Mouse (Mus musculus): ENCODE data around the gene Rpn1.
A peak's percentile ranks its signal among the peaks of the same experiment; 100 is the strongest.

Rpn1 gene

DNA sequence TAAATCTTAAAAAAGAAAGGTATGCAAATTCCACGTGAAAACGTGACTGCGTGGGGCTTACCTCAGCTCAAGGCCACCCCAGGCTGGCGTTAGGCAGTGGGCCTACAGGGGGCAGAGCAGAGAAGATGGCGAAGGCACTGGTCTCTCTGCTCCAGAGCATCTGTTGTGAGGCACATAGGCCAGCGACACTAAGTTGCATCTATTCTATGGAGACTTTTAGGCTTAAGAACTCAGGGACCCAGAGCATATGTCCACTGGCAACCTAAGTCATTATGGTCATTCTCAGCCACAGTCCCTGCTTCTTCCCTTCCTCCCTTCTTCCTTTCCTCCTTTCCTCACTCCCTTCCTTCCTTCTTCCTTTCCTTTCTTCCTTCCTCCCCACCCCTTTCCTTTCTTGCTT is 48.8 kb downstream of the Rpn1 start:
- peaks cover 55% of the 10 kb centered on the region for H3K27me3 ChIP-seq (ENCODE audit: insufficient read depth, low read length)
- TF ChIP-seq NANOG (IDR thresholded peaks at IDR 0.05; ENCODE audit: borderline replicate concordance, low read length) (no peak), CTCF (conservative IDR thresholded peaks at IDR 0.05; ENCODE audit: low read length) (0 out of 2 replicates have a peak, but pooled peaks have one; percentile 7)
- H3K36me3 ChIP-seq (ENCODE audit: insufficient read depth, low read length): no peaks in the 10 kb centered on the region
- H3K4me1 ChIP-seq (replicated peaks; ENCODE audit: low read depth, low read length): peaks cover 19% of the 10 kb centered on the region
- no peak overlapping the region for H3K4me3 ChIP-seq (replicated peaks; ENCODE audit: low read length)
- no peaks in the 10 kb centered on the region for H3K9me3 ChIP-seq (ENCODE audit: low read length)

DNA sequence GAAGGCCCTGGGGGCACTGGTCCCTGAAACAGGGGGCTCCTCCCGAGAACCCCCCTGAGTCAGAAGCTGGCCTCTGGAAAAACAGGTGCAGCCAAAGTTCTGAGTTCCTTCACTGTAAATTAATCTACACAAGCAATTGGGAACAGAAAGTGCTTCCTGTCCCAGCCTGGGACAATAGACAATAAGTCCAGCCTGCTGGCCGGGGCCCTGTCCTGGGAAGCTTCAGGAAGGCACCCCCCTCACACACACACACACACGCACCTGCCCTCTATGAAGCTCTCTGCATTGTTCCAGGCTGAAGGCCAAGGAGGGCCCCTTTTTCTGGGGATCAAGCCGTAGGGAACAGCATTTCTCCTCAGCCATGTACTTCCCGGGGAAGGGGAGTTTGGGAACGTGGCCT is 49.6 kb downstream of the Rpn1 start:
- H3K4me1 ChIP-seq (replicated peaks; ENCODE audit: low read depth, low read length): peaks cover 25% of the 10 kb centered on the region
- TF ChIP-seq NANOG (IDR thresholded peaks at IDR 0.05; ENCODE audit: borderline replicate concordance, low read length): no peak
- no peak for TF ChIP-seq CTCF (conservative IDR thresholded peaks at IDR 0.05; ENCODE audit: low read length)
- TF ChIP-seq POU5F1 (IDR thresholded peaks at IDR 0.05; ENCODE audit: borderline replicate concordance, low read length): no peak
- H3K27me3 ChIP-seq (ENCODE audit: insufficient read depth, low read length): peaks cover 61% of the 10 kb centered on the region
- no peaks in the 10 kb centered on the region for H3K9me3 ChIP-seq (ENCODE audit: low read length)
- H3K4me3 ChIP-seq (replicated peaks; ENCODE audit: low read length): no peak overlapping the region
- H3K36me3 ChIP-seq (ENCODE audit: insufficient read depth, low read length): no peaks in the 10 kb centered on the region

DNA sequence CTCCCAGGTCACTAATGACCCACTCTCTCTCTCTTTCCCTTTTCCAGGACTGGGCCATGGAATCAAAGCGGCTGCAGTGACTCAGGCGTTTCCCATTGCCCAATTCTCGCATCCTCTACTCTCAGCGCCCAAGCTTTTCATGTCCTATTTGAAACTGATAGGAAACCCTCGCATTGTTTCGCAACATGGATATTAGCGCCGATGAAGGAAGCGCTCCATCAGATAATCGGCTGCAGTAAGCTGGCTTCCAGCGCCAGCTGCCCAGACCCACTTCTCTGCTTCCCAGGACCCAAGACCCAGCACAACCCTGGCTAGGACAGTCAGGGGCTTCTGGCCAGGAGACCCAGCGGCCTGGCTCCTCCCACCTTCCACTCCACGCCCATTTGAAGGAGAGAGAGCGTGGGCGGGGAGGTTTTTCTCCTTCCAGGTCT is 51.9 kb downstream of the Rpn1 start:
- H3K4me1 ChIP-seq (replicated peaks; ENCODE audit: low read depth, low read length): peaks cover 40% of the 10 kb centered on the region
- H3K9me3 ChIP-seq (ENCODE audit: low read length): no peaks in the 10 kb centered on the region
- H3K4me3 ChIP-seq (replicated peaks; ENCODE audit: low read length): peak overlapping the region; percentile 51
- H3K36me3 ChIP-seq (ENCODE audit: insufficient read depth, low read length): no peaks in the 10 kb centered on the region
- no peak for TF ChIP-seq NANOG (IDR thresholded peaks at IDR 0.05; ENCODE audit: borderline replicate concordance, low read length)
- no peak for TF ChIP-seq CTCF (conservative IDR thresholded peaks at IDR 0.05; ENCODE audit: low read length)
- TF ChIP-seq POU5F1 (IDR thresholded peaks at IDR 0.05; ENCODE audit: borderline replicate concordance, low read length): no peak
- peaks cover 57% of the 10 kb centered on the region for H3K27me3 ChIP-seq (ENCODE audit: insufficient read depth, low read length)

DNA sequence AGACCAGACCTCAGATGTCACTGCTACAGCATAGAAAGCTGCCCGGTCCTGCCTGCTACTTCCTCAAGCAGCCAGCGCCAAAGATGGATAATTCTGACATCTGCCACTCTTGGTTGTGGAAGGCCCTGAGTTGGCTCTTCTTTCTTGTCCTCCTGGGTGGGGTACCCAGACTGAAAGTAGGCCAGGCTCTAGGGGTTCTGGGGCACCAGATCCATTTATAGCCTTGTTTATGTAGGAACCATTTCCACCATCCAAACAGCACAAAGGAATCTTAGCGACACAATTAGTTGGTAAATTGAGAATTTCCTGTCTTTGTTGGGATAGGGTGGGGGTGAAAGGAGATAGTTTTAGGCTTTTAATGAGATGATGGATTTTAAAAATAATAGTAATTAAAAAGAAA is 54.2 kb downstream of the Rpn1 start:
- Histone ChIP-seq H3K4me3 (replicated peaks; ENCODE audit: low read length) (no peak overlapping the region), H3K27me3 (ENCODE audit: insufficient read depth, low read length) (peaks cover 44% of the 10 kb centered on the region), H3K9me3 (ENCODE audit: low read length) (peaks cover 5% of the 10 kb centered on the region; the same call in 1 of the 2 replicates), H3K4me1 (replicated peaks; ENCODE audit: low read depth, low read length) (peaks cover 37% of the 10 kb centered on the region), H3K36me3 (ENCODE audit: insufficient read depth, low read length) (no peaks in the 10 kb centered on the region)
- TF ChIP-seq NANOG (IDR thresholded peaks at IDR 0.05; ENCODE audit: borderline replicate concordance, low read length): no peak
- no peak for TF ChIP-seq POU5F1 (IDR thresholded peaks at IDR 0.05; ENCODE audit: borderline replicate concordance, low read length)
- no peak for TF ChIP-seq CTCF (conservative IDR thresholded peaks at IDR 0.05; ENCODE audit: low read length)

DNA sequence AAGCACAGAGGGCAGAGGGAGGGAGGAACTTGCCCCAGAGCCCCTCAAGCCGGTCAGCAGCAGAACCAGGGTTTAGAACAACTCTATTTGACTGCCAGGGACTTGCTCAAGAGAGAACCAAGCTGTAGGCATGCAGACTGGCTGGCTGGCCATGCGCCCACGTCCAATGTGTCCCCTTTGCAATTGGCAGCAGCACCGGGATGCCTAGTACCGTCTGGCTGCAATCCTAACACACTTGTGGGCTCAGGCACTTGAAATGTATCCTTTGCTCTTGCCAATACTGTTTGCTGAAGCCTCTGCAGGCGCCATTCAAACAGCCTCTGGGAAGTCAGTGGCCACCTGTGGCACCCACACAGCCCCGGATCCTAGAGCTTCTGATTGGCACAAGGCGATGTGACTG is 56.0 kb downstream of the Rpn1 start:
- Histone ChIP-seq H3K9me3 (ENCODE audit: low read length) (peaks cover 5% of the 10 kb centered on the region; the same call in 1 of the 2 replicates), H3K4me3 (replicated peaks; ENCODE audit: low read length) (no peak overlapping the region), H3K27me3 (ENCODE audit: insufficient read depth, low read length) (peaks cover 31% of the 10 kb centered on the region), H3K36me3 (ENCODE audit: insufficient read depth, low read length) (no peaks in the 10 kb centered on the region), H3K4me1 (replicated peaks; ENCODE audit: low read depth, low read length) (peaks cover 37% of the 10 kb centered on the region)
- TF ChIP-seq CTCF (conservative IDR thresholded peaks at IDR 0.05; ENCODE audit: low read length) (no peak), NANOG (IDR thresholded peaks at IDR 0.05; ENCODE audit: borderline replicate concordance, low read length) (no peak), POU5F1 (IDR thresholded peaks at IDR 0.05; ENCODE audit: borderline replicate concordance, low read length) (no peak)

DNA sequence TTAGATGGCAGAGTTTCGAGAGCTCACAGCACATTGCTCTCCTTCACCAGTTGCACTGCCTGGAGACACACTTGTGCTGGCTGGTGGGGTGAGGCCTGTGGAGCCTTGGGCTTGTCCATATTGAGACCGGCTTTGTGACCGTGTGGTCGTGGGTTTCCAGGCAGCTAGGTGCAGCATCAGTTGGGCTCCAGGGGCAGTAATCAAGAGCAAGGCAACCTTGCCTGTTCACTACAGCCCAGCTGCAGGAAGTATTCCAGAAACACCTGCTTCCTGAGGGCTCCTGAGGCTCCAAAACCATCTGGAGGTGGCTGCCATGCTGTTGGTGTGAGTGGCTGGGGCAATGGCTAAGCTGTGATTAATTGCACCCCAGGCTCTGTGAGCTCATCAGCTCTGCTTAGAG is 61.5 kb downstream of the Rpn1 start:
- TF ChIP-seq CTCF (conservative IDR thresholded peaks at IDR 0.05; ENCODE audit: low read length) (no peak), POU5F1 (IDR thresholded peaks at IDR 0.05; ENCODE audit: borderline replicate concordance, low read length) (no peak), NANOG (IDR thresholded peaks at IDR 0.05; ENCODE audit: borderline replicate concordance, low read length) (no peak)
- H3K4me3 ChIP-seq (replicated peaks; ENCODE audit: low read length): no peak overlapping the region
- H3K27me3 ChIP-seq (ENCODE audit: insufficient read depth, low read length): no peaks in the 10 kb centered on the region
- peaks cover 5% of the 10 kb centered on the region; the same call in 1 of the 2 replicates for H3K9me3 ChIP-seq (ENCODE audit: low read length)
- H3K36me3 ChIP-seq (ENCODE audit: insufficient read depth, low read length): no peaks in the 10 kb centered on the region
- H3K4me1 ChIP-seq (replicated peaks; ENCODE audit: low read depth, low read length): peaks cover 41% of the 10 kb centered on the region

DNA sequence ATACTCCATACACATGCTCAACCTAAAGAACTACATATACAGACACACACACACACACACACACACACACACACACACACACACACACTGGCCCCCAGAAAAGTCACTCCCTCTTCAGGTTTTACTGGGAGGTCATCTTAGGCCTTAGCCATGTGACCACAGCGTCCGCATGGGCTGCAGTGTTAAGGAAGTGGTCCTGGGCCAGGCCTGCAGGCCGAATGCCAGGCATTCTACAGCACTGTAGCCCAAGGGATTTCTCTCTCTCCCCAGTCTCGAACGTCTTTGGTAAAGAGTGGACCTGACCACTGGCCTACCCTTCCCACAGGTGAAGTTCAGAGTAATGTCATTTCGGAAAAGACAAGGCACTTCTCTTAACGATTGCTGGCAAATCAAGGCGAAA is 62.3 kb downstream of the Rpn1 start:
- no peak for TF ChIP-seq NANOG (IDR thresholded peaks at IDR 0.05; ENCODE audit: borderline replicate concordance, low read length)
- no peak for TF ChIP-seq POU5F1 (IDR thresholded peaks at IDR 0.05; ENCODE audit: borderline replicate concordance, low read length)
- no peak for TF ChIP-seq CTCF (conservative IDR thresholded peaks at IDR 0.05; ENCODE audit: low read length)

DNA sequence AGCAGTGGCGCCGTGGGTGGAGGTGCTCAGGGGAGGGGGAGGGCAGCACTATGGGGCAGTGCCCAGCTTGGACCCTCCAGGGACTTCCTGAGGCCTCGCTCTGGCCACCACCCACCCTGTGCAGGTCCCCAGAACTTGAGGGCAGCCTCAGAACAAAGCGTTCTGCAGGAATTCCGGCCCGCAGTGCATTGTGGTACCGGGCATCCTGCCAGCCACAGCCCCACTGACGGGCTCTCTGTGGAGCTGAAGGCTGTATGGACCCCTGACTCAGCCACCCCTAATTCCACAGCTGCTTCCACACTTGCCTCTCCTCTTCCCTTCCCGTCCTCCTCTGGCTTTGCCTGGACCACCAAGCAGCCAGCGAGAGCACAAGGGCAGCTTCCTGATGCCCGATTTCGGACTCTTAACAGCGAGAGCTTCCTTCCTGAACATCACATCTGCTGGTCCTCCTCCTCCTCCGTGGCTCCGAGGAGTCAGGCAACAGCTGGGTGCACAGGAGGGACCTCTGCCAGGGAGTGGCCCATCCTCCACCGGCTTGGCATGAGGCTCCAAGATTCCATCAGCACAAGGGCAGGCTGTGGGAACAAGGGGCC is 63.2 kb downstream of the Rpn1 start:
- TF ChIP-seq NANOG (IDR thresholded peaks at IDR 0.05; ENCODE audit: borderline replicate concordance, low read length): no peak
- TF ChIP-seq POU5F1 (IDR thresholded peaks at IDR 0.05; ENCODE audit: borderline replicate concordance, low read length): no peak
- TF ChIP-seq CTCF (conservative IDR thresholded peaks at IDR 0.05; ENCODE audit: low read length): no peak
- Histone ChIP-seq H3K9me3 (ENCODE audit: low read length) (no peaks in the 10 kb centered on the region), H3K4me1 (replicated peaks; ENCODE audit: low read depth, low read length) (peaks cover 54% of the 10 kb centered on the region), H3K36me3 (ENCODE audit: insufficient read depth, low read length) (no peaks in the 10 kb centered on the region), H3K27me3 (ENCODE audit: insufficient read depth, low read length) (no peaks in the 10 kb centered on the region), H3K4me3 (replicated peaks; ENCODE audit: low read length) (peak overlapping the region; percentile 10; the same call in 1 of the 2 replicates)

More for the DNA sequence above, 62.3 kb downstream of the Rpn1 start:
- Histone ChIP-seq H3K4me1 (replicated peaks; ENCODE audit: low read depth, low read length) (peaks cover 44% of the 10 kb centered on the region), H3K27me3 (ENCODE audit: insufficient read depth, low read length) (no peaks in the 10 kb centered on the region), H3K9me3 (ENCODE audit: low read length) (peaks cover 5% of the 10 kb centered on the region; the same call in 1 of the 2 replicates), H3K4me3 (replicated peaks; ENCODE audit: low read length) (no peak overlapping the region), H3K36me3 (ENCODE audit: insufficient read depth, low read length) (no peaks in the 10 kb centered on the region)

DNA sequence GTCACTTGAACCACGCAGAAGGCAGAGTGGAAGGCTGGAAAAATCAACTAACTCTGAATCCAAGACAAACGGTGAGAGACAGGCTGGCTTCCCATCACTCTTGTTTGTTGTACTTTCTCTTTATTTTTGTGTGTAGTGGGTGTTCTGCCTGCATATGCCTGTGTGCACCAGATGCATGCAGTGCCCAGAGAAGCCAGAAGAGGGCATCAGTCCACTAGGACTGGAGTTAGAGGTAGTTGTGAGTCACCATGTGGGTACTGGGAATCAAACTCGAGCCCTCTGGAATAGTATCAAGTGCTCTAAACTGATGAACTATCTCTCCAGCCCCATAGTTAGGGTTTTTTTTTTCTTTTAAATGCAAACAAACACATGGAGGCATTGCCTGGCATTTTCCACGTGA is 67.1 kb downstream of the Rpn1 start:
- H3K27me3 ChIP-seq (ENCODE audit: insufficient read depth, low read length): no peaks in the 10 kb centered on the region
- H3K36me3 ChIP-seq (ENCODE audit: insufficient read depth, low read length): no peaks in the 10 kb centered on the region
- no peak for TF ChIP-seq NANOG (IDR thresholded peaks at IDR 0.05; ENCODE audit: borderline replicate concordance, low read length)
- TF ChIP-seq CTCF (conservative IDR thresholded peaks at IDR 0.05; ENCODE audit: low read length): peak; percentile 71
- TF ChIP-seq POU5F1 (IDR thresholded peaks at IDR 0.05; ENCODE audit: borderline replicate concordance, low read length): no peak
- no peaks in the 10 kb centered on the region for H3K9me3 ChIP-seq (ENCODE audit: low read length)
- H3K4me3 ChIP-seq (replicated peaks; ENCODE audit: low read length): peak overlapping the region; percentile 74
- peaks cover 92% of the 10 kb centered on the region for H3K4me1 ChIP-seq (replicated peaks; ENCODE audit: low read depth, low read length)

All from E14TG2a.4 (cell line).